Mouse (Mus musculus) myocyte (in vitro differentiated cells): Measurements from ENCODE around the gene Gm4553.

Experiments
- E2F4 ChIP-seq: IDR thresholded peaks from one replicate; pipeline ENCODE4 v1.6.1; 2011; ENCODE audit warnings: mild to moderate bottlenecking, control low read depth, moderate library complexity; ENCODE audit not compliant: insufficient read depth
- MAX ChIP-seq: IDR thresholded peaks from one replicate; pipeline ENCODE4 v1.6.1; 2011; ENCODE audit warnings: low read depth, mild to moderate bottlenecking, control low read depth
- MYOG ChIP-seq, 3 experiments: IDR thresholded peaks; one replicate each; pipeline ENCODE4 v1.6.1; 2011; ENCODE audit warnings: control low read depth in 2 of 3, low read depth in 2 of 3, mild to moderate bottlenecking in 2 of 3; ENCODE audit not compliant: insufficient read length in 2 of 3, control insufficient read depth in 1 of 3, insufficient read depth in 1 of 3
- POLR2A ChIP-seq: IDR thresholded peaks from one replicate; pipeline ENCODE4 v1.6.1; 2011; ENCODE audit warnings: low read depth, mild to moderate bottlenecking, control low read depth, moderate library complexity; ENCODE audit not compliant: insufficient read length
- POLR2AphosphoS2 ChIP-seq: IDR thresholded peaks from one replicate; pipeline ENCODE4 v1.6.1; 2011; ENCODE audit warnings: low read depth, control low read depth; ENCODE audit not compliant: insufficient read length
- TCF12 ChIP-seq: IDR thresholded peaks from one replicate; pipeline ENCODE4 v1.6.1; 2011; ENCODE audit warnings: mild to moderate bottlenecking, control low read depth; ENCODE audit not compliant: poor library complexity, insufficient read depth, severe bottlenecking
- TCF3 ChIP-seq: IDR thresholded peaks from one replicate; pipeline ENCODE4 v1.6.1; 2011; ENCODE audit warnings: low read depth, control low read depth; ENCODE audit not compliant: insufficient read length

- TF ChIP-seq POLR2AphosphoS2: no peak
- TF ChIP-seq TCF12: no peak
- TF ChIP-seq MAX: no peak
- TF ChIP-seq E2F4: no peak
- TF ChIP-seq TCF3: no peak
- no peak for TF ChIP-seq MYOG (IDR thresholded peaks at IDR 0.05; ENCODE audit: control insufficient read depth in 1 of 3, insufficient read depth in 1 of 3, insufficient read length in 2 of 3, low read depth in 2 of 3)
- no peak for TF ChIP-seq POLR2A
These were observed 36.7 kb downstream of the Gm4553 start for GRCm38 (mm10) chr7:142128843-142129242.
